Mouse (Mus musculus): ENCODE data around the gene Cutc. TPM values are rescaled to one million over a fixed set of nuclear protein-coding genes. Genes with fewer than 3 reads are reported as not detected.

Cutc gene
- polyA plus RNA-seq, 1 experiment from 2014 or later: 10.9 TPM

- Histone ChIP-seq H3K9ac (no peak overlapping the region), H3K36me3 (replicated peaks) (no peaks in the 10 kb centered on the region), H3K27me3 (no peaks in the 10 kb centered on the region), H3K4me2 (no peak overlapping the region), H3K4me3 (replicated peaks) (no peak overlapping the region), H3K9me3 (no peaks in the 10 kb centered on the region), H3K27ac (no peak overlapping the region), H3K4me1 (no peaks in the 10 kb centered on the region)
- no peak for ATAC-seq (ENCODE audit: low FRiP score)
- 22% methylated on average over 6 of the region's 6 CpGs for WGBS
Measured at GRCm38 (mm10) chr19:43760504-43760903, 7.7 kb downstream of the Cutc start.

- no peaks in the 10 kb centered on the region for H3K4me1 ChIP-seq
- H3K27ac ChIP-seq: no peak overlapping the region
- no peak overlapping the region for H3K9ac ChIP-seq
- no peaks in the 10 kb centered on the region for H3K27me3 ChIP-seq
- no peaks in the 10 kb centered on the region for H3K9me3 ChIP-seq
- H3K36me3 ChIP-seq (replicated peaks): no peaks in the 10 kb centered on the region
- no peak overlapping the region for H3K4me3 ChIP-seq (replicated peaks)
- H3K4me2 ChIP-seq: no peak overlapping the region
- no peak for ATAC-seq (ENCODE audit: low FRiP score)
Measured at GRCm38 (mm10) chr19:43761543-43762256, 8.9 kb downstream of the Cutc start.

- no peak for ATAC-seq (ENCODE audit: low FRiP score)
- no peaks in the 10 kb centered on the region for H3K27me3 ChIP-seq
- no peaks in the 10 kb centered on the region for H3K36me3 ChIP-seq (replicated peaks)
- WGBS: 79% methylated on average over 2 of the region's 2 CpGs
- H3K4me3 ChIP-seq (replicated peaks): no peak overlapping the region
- no peak overlapping the region for H3K27ac ChIP-seq
- H3K4me1 ChIP-seq: no peaks in the 10 kb centered on the region
- no peak overlapping the region for H3K4me2 ChIP-seq
- no peaks in the 10 kb centered on the region for H3K9me3 ChIP-seq
- no peak overlapping the region for H3K9ac ChIP-seq
Measured at GRCm38 (mm10) chr19:43762410-43762809, 9.6 kb downstream of the Cutc start.

- Histone ChIP-seq H3K9me3 (no peaks in the 10 kb centered on the region), H3K27ac (no peak overlapping the region), H3K4me3 (replicated peaks) (no peak overlapping the region), H3K4me1 (no peaks in the 10 kb centered on the region), H3K36me3 (replicated peaks) (no peaks in the 10 kb centered on the region), H3K4me2 (no peak overlapping the region), H3K27me3 (no peaks in the 10 kb centered on the region), H3K9ac (no peak overlapping the region)
- ATAC-seq (ENCODE audit: low FRiP score): no peak
- WGBS: 90% methylated on average over 5 of the region's 5 CpGs
Measured at GRCm38 (mm10) chr19:43766451-43766850, 13.7 kb downstream of the Cutc start.

GRCm38 (mm10) chr19:43767549-43768322 lies 14.9 kb downstream of the Cutc start:
- Histone ChIP-seq H3K27me3 (no peaks in the 10 kb centered on the region), H3K4me1 (no peaks in the 10 kb centered on the region)
- 86% methylated on average over 9 of the region's 9 CpGs for WGBS

GRCm38 (mm10) chr19:43769366-43769960 lies 16.7 kb downstream of the Cutc start:
- no peak overlapping the region for H3K4me2 ChIP-seq
- no peak overlapping the region for H3K27ac ChIP-seq
- no peak overlapping the region for H3K4me3 ChIP-seq (replicated peaks)
- H3K9ac ChIP-seq: no peak overlapping the region
- 81% methylated on average over 5 of the region's 5 CpGs for WGBS
- no peaks in the 10 kb centered on the region for H3K9me3 ChIP-seq
- H3K36me3 ChIP-seq (replicated peaks): no peaks in the 10 kb centered on the region
- no peaks in the 10 kb centered on the region for H3K4me1 ChIP-seq
- no peaks in the 10 kb centered on the region for H3K27me3 ChIP-seq
- ATAC-seq (ENCODE audit: low FRiP score): no peak

More at GRCm38 (mm10) chr19:43767549-43768322, 14.9 kb downstream of the Cutc start:
- Histone ChIP-seq H3K4me2 (no peak overlapping the region), H3K9me3 (no peaks in the 10 kb centered on the region), H3K9ac (no peak overlapping the region), H3K36me3 (replicated peaks) (no peaks in the 10 kb centered on the region), H3K27ac (no peak overlapping the region), H3K4me3 (replicated peaks) (no peak overlapping the region)
- ATAC-seq (ENCODE audit: low FRiP score): no peak

GRCm38 (mm10) chr19:43770584-43770983 lies 17.8 kb downstream of the Cutc start:
- Histone ChIP-seq H3K9me3 (no peaks in the 10 kb centered on the region), H3K36me3 (replicated peaks) (no peaks in the 10 kb centered on the region), H3K27ac (no peak overlapping the region), H3K27me3 (no peaks in the 10 kb centered on the region), H3K4me3 (replicated peaks) (no peak overlapping the region), H3K9ac (no peak overlapping the region), H3K4me1 (no peaks in the 10 kb centered on the region), H3K4me2 (no peak overlapping the region)
- ATAC-seq (ENCODE audit: low FRiP score): no peak
- 90% methylated on average over 4 of the region's 4 CpGs for WGBS

GRCm38 (mm10) chr19:43771499-43771969 lies 18.7 kb downstream of the Cutc start:
- H3K4me2 ChIP-seq: no peak overlapping the region
- no peaks in the 10 kb centered on the region for H3K4me1 ChIP-seq
- no peak for ATAC-seq (ENCODE audit: low FRiP score)
- H3K27me3 ChIP-seq: no peaks in the 10 kb centered on the region
- H3K4me3 ChIP-seq (replicated peaks): no peak overlapping the region
- no peaks in the 10 kb centered on the region for H3K36me3 ChIP-seq (replicated peaks)
- no peak overlapping the region for H3K27ac ChIP-seq
- no peaks in the 10 kb centered on the region for H3K9me3 ChIP-seq
- H3K9ac ChIP-seq: no peak overlapping the region
- 86% methylated on average over 5 of the region's 5 CpGs for WGBS

GRCm38 (mm10) chr19:43772311-43772710 lies 19.5 kb downstream of the Cutc start:
- Histone ChIP-seq H3K9me3 (no peaks in the 10 kb centered on the region), H3K36me3 (replicated peaks) (no peaks in the 10 kb centered on the region), H3K9ac (no peak overlapping the region), H3K27ac (no peak overlapping the region), H3K4me3 (replicated peaks) (no peak overlapping the region), H3K4me1 (no peaks in the 10 kb centered on the region), H3K4me2 (no peak overlapping the region), H3K27me3 (no peaks in the 10 kb centered on the region)
- ATAC-seq (ENCODE audit: low FRiP score): no peak
- 55% methylated on average over 6 of the region's 6 CpGs for WGBS

GRCm38 (mm10) chr19:43775433-43775832 lies 22.6 kb downstream of the Cutc start:
- no peak for ATAC-seq (ENCODE audit: low FRiP score)
- Histone ChIP-seq H3K36me3 (replicated peaks) (no peaks in the 10 kb centered on the region), H3K9ac (no peak overlapping the region), H3K27me3 (no peaks in the 10 kb centered on the region), H3K4me3 (replicated peaks) (no peak overlapping the region), H3K4me2 (no peak overlapping the region), H3K9me3 (no peaks in the 10 kb centered on the region), H3K4me1 (no peaks in the 10 kb centered on the region), H3K27ac (no peak overlapping the region)
- 83% methylated on average over 10 of the region's 10 CpGs for WGBS

- Histone ChIP-seq H3K36me3 (replicated peaks) (no peaks in the 10 kb centered on the region), H3K9me3 (no peaks in the 10 kb centered on the region), H3K27me3 (no peaks in the 10 kb centered on the region), H3K9ac (no peak overlapping the region), H3K4me2 (no peak overlapping the region), H3K4me1 (no peaks in the 10 kb centered on the region), H3K4me3 (replicated peaks) (no peak overlapping the region), H3K27ac (no peak overlapping the region)
- WGBS: 87% methylated on average over 4 of the region's 4 CpGs
- no peak for ATAC-seq (ENCODE audit: low FRiP score)
Measured at GRCm38 (mm10) chr19:43776561-43776960, 23.8 kb downstream of the Cutc start.

- 75% methylated on average over 2 of the region's 2 CpGs for WGBS
- Histone ChIP-seq H3K4me2 (no peak overlapping the region), H3K4me3 (replicated peaks) (no peak overlapping the region), H3K27me3 (no peaks in the 10 kb centered on the region), H3K9ac (no peak overlapping the region), H3K9me3 (no peaks in the 10 kb centered on the region), H3K4me1 (no peaks in the 10 kb centered on the region), H3K36me3 (replicated peaks) (no peaks in the 10 kb centered on the region), H3K27ac (no peak overlapping the region)
- ATAC-seq (ENCODE audit: low FRiP score): no peak
Measured at GRCm38 (mm10) chr19:43777308-43777707, 24.5 kb downstream of the Cutc start.
